Mouse (Mus musculus): ENCODE data around the gene Kif13a. TPM values are rescaled to one million over a fixed set of nuclear protein-coding genes. Genes with fewer than 3 reads are reported as not detected.

Gene Kif13a
- polyA plus RNA-seq, 1 experiment from 2014 or later = 14.5 TPM

DNA sequence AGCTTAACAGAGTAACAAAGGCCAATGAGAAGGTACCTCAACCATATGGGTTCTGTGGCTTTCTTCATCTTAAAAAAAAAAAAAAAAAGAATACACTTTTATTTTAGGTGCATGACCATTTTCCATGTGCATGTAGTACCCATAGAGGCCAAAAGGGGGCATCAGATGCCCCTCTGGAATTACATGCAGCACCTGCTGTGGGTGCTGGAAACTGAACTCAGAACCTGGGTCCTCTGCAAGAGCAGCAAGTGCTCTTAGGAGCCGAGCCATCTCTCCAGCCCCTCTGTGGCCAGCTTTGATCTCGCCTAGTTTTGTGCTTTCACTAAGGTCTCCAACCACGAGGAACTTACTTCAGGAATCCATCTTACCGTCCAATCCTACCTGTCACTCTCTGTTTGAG, 77.2 kb downstream of the Kif13a start:
- peaks cover 5% of the 10 kb centered on the region for H3K4me1 ChIP-seq
- 92% methylated on average over 4 of the region's 4 CpGs for WGBS
- ATAC-seq (ENCODE audit: insufficient number of reproducible peaks, insufficient read depth, low FRiP score, low TSS enrichment, low read depth) = no peak
- H3K36me3 ChIP-seq = no peaks in the 10 kb centered on the region
- no peak overlapping the region for H3K4me3 ChIP-seq
- no peaks in the 10 kb centered on the region for H3K27me3 ChIP-seq
- H3K9me3 ChIP-seq = no peaks in the 10 kb centered on the region
- H3K4me2 ChIP-seq = no peak overlapping the region
- H3K27ac ChIP-seq = no peak overlapping the region
- no peak overlapping the region for H3K9ac ChIP-seq

DNA sequence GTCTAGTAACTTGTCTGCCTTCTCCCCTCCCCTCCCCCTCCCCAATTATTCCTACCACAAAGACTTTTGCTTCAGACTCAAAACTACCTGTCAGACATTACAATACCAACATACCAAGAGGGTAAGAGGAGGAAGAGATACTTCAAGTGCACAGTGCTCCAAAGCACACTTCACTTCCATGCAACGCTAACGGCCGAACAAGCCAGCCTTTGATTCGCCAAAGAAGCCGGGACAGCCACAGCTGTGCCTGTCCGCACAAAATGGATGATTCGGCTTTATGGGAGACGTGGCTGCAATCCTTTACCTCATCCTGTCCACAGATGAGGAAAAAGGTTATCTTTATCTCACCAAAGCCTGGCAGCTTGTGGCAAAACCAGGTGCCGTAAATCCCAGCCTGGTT, 84.2 kb downstream of the Kif13a start:
- 84% methylated on average over 9 of the region's 9 CpGs for WGBS
- Histone ChIP-seq H3K27ac (no peak overlapping the region), H3K36me3 (no peaks in the 10 kb centered on the region; the same call in 1 of the 2 replicates), H3K9ac (no peak overlapping the region), H3K9me3 (no peaks in the 10 kb centered on the region), H3K4me2 (no peak overlapping the region), H3K4me1 (peaks cover 9% of the 10 kb centered on the region), H3K4me3 (no peak overlapping the region), H3K27me3 (no peaks in the 10 kb centered on the region)
- ATAC-seq (ENCODE audit: insufficient number of reproducible peaks, insufficient read depth, low FRiP score, low TSS enrichment, low read depth) = no peak

DNA sequence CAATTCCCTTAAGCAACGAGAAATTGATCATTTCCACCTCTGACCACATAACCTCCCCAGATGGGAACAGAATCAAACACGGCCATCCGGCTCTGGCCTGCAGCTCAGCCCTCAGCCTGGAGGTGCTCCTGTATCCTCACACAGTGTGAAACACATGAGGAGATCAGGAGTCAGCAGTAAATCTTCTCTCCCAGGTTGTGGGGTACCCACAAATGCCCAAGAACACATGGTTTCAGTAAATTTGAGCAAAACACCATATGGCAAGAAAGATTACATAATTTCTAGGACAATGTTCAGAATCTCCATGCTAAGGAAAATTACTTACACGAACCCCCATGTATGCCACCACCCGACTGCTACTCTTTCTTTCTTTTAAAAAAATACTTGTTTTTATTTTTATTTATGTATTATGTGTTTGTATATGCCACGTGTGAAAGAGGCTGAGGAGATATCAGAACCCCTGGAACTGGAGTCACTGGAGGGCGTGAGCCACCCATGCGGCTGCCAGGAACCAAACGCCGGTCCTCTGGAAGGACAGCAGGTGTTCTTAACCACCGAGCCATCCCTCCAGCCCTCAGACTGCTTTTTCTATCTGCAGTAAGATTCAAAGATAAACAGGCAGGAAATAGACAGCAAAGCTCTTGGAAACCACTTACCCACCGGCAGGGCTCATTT, 85.0 kb downstream of the Kif13a start:
- Histone ChIP-seq H3K27ac (no peak overlapping the region), H3K4me1 (peaks cover 9% of the 10 kb centered on the region), H3K36me3 (no peaks in the 10 kb centered on the region; the same call in 1 of the 2 replicates), H3K9me3 (no peaks in the 10 kb centered on the region), H3K9ac (no peak overlapping the region), H3K27me3 (no peaks in the 10 kb centered on the region), H3K4me3 (no peak overlapping the region), H3K4me2 (no peak overlapping the region)
- no peak for ATAC-seq (ENCODE audit: insufficient number of reproducible peaks, insufficient read depth, low FRiP score, low TSS enrichment, low read depth)
- 67% methylated on average over 12 of the region's 12 CpGs for WGBS

DNA sequence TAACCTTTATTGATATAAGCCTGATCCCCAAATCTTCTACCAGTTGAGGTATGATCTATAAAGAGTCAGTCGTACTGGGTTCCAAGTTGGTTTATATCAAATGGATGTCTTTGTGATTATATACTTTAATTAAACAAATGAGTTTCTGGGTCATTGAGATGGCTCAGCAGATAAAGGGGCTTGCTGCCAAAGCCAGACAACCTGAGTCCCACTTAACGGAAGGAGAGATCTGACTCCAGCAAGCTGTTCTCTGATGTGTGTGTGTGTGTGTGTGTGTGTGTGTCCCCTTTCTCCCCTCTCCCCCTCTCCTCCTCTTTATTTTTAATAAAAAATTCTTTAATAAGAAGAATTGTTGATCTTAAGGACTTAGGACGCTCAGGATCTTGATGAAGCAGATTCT, 86.0 kb downstream of the Kif13a start:
- WGBS = 76% methylated on average over 3 of the region's 3 CpGs
- H3K4me2 ChIP-seq = no peak overlapping the region
- no peaks in the 10 kb centered on the region for H3K27me3 ChIP-seq
- no peak overlapping the region for H3K4me3 ChIP-seq
- ATAC-seq (ENCODE audit: insufficient number of reproducible peaks, insufficient read depth, low FRiP score, low TSS enrichment, low read depth) = no peak
- H3K36me3 ChIP-seq = no peaks in the 10 kb centered on the region; the same call in 1 of the 2 replicates
- no peaks in the 10 kb centered on the region for H3K9me3 ChIP-seq
- peaks cover 9% of the 10 kb centered on the region for H3K4me1 ChIP-seq
- no peak overlapping the region for H3K9ac ChIP-seq
- no peak overlapping the region for H3K27ac ChIP-seq

DNA sequence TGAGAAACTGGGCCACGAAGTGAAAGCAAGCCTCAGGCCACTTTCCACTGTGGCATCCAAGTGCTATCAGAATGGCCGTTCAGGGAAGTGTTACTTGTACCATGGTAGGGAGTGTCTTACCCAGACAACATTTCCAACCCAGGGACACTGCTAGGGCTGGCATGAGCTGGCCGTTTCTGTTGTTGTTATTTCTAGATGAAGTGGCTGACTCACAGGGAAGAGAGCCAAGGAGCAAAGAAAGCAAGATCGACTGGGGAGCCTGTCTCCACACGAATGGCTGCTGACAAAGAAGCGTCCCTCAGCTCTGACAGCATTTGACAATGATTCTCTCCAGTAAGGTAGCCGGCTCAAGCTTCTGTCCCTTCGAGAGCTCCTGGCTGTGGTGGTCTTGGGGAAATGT, 87.5 kb downstream of the Kif13a start:
- no peak for ATAC-seq (ENCODE audit: insufficient number of reproducible peaks, insufficient read depth, low FRiP score, low TSS enrichment, low read depth)
- Histone ChIP-seq H3K9ac (no peak overlapping the region), H3K4me3 (no peak overlapping the region), H3K27me3 (no peaks in the 10 kb centered on the region), H3K27ac (peak overlapping the region; percentile 69), H3K9me3 (no peaks in the 10 kb centered on the region), H3K4me2 (no peak overlapping the region), H3K36me3 (no peaks in the 10 kb centered on the region; the same call in 1 of the 2 replicates), H3K4me1 (peaks cover 9% of the 10 kb centered on the region)
- WGBS = 71% methylated on average over 8 of the region's 8 CpGs

DNA sequence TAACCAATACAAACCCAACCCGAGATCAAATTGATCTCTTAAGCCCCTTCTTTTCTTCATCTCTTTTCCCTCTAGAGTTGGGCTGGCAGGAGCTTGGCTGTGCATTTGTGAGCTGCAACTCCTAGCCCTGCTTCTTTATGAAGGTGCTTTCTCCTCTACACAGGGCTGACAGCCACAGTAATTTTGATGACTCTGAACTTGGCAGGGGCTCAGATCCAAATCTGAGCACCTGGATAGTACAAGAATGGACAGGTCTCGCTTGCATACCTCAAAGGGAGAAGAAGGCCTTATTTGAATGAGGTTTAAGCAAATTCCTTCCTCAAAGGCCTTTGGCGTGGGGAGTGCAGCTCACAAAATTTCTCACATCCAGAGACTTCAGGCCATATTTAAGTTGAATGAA, 88.0 kb downstream of the Kif13a start:
- no peak overlapping the region for H3K4me2 ChIP-seq
- no peak overlapping the region for H3K9ac ChIP-seq
- H3K9me3 ChIP-seq = no peaks in the 10 kb centered on the region
- H3K4me3 ChIP-seq = no peak overlapping the region
- H3K36me3 ChIP-seq = no peaks in the 10 kb centered on the region; the same call in 1 of the 2 replicates
- H3K27me3 ChIP-seq = no peaks in the 10 kb centered on the region
- peaks cover 9% of the 10 kb centered on the region for H3K4me1 ChIP-seq
- H3K27ac ChIP-seq = peak overlapping the region; percentile 69
- WGBS = 66% methylated on average over 3 of the region's 3 CpGs
- ATAC-seq (ENCODE audit: insufficient number of reproducible peaks, insufficient read depth, low FRiP score, low TSS enrichment, low read depth) = no peak; the same call in 1 of the 2 replicates

DNA sequence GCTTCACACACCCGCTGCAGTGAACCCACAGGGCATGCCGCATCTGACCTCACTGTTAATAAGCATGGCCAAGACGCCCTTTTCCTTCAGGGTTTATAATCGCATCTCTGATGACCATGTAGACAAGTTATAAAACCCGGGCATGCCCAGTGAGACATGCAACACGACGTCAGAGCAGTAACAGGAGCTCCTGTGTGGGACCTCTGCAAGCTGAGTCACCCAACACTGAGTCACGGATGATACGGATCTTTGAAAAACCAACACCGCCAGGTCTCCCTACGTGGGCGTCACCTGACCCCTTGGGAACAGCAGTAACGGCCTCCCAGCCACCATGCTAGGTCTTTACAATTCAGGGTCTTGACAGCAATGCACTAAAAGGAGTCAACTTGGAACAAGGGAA, 89.0 kb downstream of the Kif13a start:
- peak overlapping the region; percentile 69 for H3K27ac ChIP-seq
- H3K4me3 ChIP-seq = no peak overlapping the region
- H3K4me2 ChIP-seq = no peak overlapping the region
- no peaks in the 10 kb centered on the region for H3K9me3 ChIP-seq
- WGBS = 75% methylated on average over 13 of the region's 13 CpGs
- peaks cover 9% of the 10 kb centered on the region for H3K4me1 ChIP-seq
- H3K36me3 ChIP-seq = no peaks in the 10 kb centered on the region
- H3K27me3 ChIP-seq = no peaks in the 10 kb centered on the region
- no peak overlapping the region for H3K9ac ChIP-seq
- no peak for ATAC-seq (ENCODE audit: insufficient number of reproducible peaks, insufficient read depth, low FRiP score, low TSS enrichment, low read depth)

DNA sequence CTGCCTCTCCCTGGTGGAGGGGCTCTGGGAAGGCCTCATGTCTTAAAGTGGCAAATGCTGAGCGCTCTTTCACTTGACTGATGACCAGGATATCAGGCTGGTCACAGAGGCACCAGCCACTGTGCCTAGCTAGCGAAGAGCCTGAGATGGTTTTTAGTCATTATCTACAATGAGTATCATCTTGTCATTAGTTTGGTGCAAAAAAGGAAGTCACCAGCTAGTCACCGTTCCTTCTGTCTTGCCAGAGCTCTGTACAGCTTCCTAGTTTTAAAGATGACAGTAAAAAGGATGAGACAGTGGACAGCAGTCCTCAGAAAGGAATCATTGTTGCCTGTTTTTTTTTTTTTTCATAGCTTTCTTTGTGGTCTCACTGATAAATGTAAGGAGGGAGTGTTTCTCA, 90.4 kb downstream of the Kif13a start:
- Histone ChIP-seq H3K4me1 (no peaks in the 10 kb centered on the region), H3K9ac (no peak overlapping the region), H3K9me3 (no peaks in the 10 kb centered on the region), H3K4me3 (no peak overlapping the region), H3K27ac (no peak overlapping the region), H3K36me3 (0 out of 2 replicates have a peak, but pooled peaks cover 5% of the 10 kb centered on the region), H3K27me3 (no peaks in the 10 kb centered on the region), H3K4me2 (no peak overlapping the region)
- 90% methylated on average over 3 of the region's 3 CpGs for WGBS
- ATAC-seq (ENCODE audit: insufficient number of reproducible peaks, insufficient read depth, low FRiP score, low TSS enrichment, low read depth) = no peak

DNA sequence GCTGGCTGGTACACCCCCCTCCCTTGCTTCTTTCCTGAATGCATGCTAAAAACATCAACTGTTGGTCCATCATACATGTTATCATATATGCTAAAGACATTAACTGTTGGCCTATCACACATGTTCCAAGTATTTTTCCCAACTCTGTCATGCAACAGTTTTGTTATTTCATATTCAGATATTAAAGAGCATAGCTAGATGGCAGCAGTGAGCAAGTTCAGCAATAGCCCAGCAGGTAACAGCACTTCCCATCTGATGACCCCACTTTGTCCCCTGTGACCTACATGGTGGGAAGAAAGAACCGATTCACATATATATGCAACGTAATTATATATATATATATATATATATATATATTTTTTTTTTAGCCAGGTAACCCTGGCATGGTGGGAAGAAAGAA, 91.1 kb downstream of the Kif13a start:
- no peaks in the 10 kb centered on the region for H3K4me1 ChIP-seq
- H3K9me3 ChIP-seq = no peaks in the 10 kb centered on the region
- 47% methylated on average over 2 of the region's 2 CpGs for WGBS
- H3K9ac ChIP-seq = no peak overlapping the region
- no peak for ATAC-seq (ENCODE audit: insufficient number of reproducible peaks, insufficient read depth, low FRiP score, low TSS enrichment, low read depth)
- H3K4me2 ChIP-seq = no peak overlapping the region
- 0 out of 2 replicates have a peak, but pooled peaks cover 5% of the 10 kb centered on the region for H3K36me3 ChIP-seq
- no peak overlapping the region for H3K27ac ChIP-seq
- no peaks in the 10 kb centered on the region for H3K27me3 ChIP-seq
- H3K4me3 ChIP-seq = no peak overlapping the region

DNA sequence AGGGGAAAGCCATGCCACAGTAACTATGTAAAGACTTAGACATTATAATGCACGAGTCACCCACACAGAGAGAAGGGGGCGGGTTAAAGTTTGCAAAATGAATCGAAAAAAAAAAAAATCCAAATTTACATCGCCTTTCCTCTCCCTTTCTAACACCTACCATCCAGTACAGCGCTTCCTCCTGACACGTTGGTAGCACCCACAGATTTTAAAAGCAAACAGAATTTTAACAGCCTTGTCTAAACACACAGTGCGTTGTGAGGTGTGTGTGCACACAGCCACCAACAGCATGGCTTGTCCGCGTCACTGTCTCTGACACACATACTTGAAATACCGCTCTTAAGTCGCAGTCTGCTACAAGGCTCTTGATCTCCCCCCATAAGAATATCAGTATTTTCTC, 94.3 kb downstream of the Kif13a start:
- H3K27ac ChIP-seq = no peak overlapping the region
- H3K9ac ChIP-seq = no peak overlapping the region
- no peak overlapping the region for H3K4me3 ChIP-seq
- ATAC-seq (ENCODE audit: insufficient number of reproducible peaks, insufficient read depth, low FRiP score, low TSS enrichment, low read depth) = no peak
- H3K9me3 ChIP-seq = no peaks in the 10 kb centered on the region
- peaks cover 28% of the 10 kb centered on the region for H3K36me3 ChIP-seq
- no peaks in the 10 kb centered on the region for H3K27me3 ChIP-seq
- no peak overlapping the region for H3K4me2 ChIP-seq
- 88% methylated on average over 11 of the region's 11 CpGs for WGBS
- no peaks in the 10 kb centered on the region; the same call in 1 of the 2 replicates for H3K4me1 ChIP-seq

DNA sequence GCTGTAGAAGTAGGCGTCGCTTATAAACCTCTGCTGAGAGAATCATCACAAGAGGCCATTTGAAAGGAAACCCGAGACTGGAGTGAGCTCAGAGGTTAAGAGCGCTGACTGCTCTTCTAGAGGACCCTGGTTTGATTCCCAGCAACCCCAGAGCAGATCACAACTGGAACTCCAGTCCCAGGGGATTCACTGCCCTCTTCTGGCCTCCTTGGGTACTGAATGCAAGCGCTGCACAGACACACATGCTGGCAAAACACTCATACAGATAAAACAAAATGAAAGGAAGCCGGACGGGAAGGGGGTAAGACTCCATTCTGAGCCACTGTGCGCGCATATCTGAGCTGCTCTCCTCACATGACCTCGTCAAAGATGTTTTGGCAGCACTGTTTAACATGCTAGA, 94.9 kb downstream of the Kif13a start:
- Histone ChIP-seq H3K27ac (no peak overlapping the region), H3K9me3 (no peaks in the 10 kb centered on the region), H3K27me3 (no peaks in the 10 kb centered on the region), H3K9ac (no peak overlapping the region), H3K4me3 (no peak overlapping the region), H3K4me1 (no peaks in the 10 kb centered on the region; the same call in 1 of the 2 replicates), H3K4me2 (no peak overlapping the region), H3K36me3 (peaks cover 33% of the 10 kb centered on the region)
- 90% methylated on average over 10 of the region's 10 CpGs for WGBS
- no peak for ATAC-seq (ENCODE audit: insufficient number of reproducible peaks, insufficient read depth, low FRiP score, low TSS enrichment, low read depth)

DNA sequence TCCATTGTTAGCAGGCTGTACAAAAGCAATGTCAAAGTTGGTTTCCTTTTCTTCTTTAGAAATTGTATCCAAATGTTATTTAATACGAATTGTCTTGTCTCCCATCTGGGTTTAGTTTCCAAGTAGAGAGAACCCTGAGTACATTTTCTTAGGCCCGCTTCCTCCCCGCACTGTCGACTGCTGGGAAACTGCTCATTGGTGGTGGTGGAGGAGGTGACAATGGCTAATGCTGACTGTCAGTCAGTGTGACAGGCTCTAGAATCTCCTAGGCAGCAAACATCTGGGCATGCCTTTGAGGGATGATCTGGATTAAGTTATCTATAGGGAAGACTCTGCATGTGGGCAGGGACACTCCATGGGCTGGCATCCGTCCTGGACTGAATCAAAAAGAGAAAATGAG, 96.1 kb downstream of the Kif13a start:
- no peak overlapping the region for H3K9ac ChIP-seq
- H3K36me3 ChIP-seq = peaks cover 43% of the 10 kb centered on the region
- H3K27ac ChIP-seq = peak overlapping the region; percentile 41; the same call in 1 of the 2 replicates
- WGBS = 44% methylated on average over 5 of the region's 5 CpGs
- no peak overlapping the region for H3K4me3 ChIP-seq
- H3K4me2 ChIP-seq = no peak overlapping the region
- ATAC-seq (ENCODE audit: insufficient number of reproducible peaks, insufficient read depth, low FRiP score, low TSS enrichment, low read depth) = no peak
- no peaks in the 10 kb centered on the region; the same call in 1 of the 2 replicates for H3K4me1 ChIP-seq
- no peaks in the 10 kb centered on the region for H3K27me3 ChIP-seq
- H3K9me3 ChIP-seq = no peaks in the 10 kb centered on the region
